Mouse (Mus musculus): ENCODE data around the gene Fbxl14. TPM values are rescaled to one million over a fixed set of nuclear protein-coding genes. Genes with fewer than 3 reads are reported as not detected.

The Fbxl14 gene
- total RNA-seq, 2 experiments from 2014 or later: 31.9 to 36.0 TPM

DNA sequence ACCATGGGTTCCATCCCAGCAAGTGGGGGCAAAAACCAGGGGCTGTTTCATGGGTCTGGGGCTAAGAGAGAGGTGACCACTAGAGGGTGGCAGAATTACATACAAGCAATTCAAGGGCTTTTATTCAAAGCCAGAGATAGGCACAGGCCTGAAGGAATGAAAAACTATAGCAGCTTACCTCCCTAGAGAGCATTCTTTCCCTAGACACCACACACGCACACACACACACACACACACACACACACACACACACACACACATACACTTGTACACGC is 11.7 kb upstream of the Fbxl14 start:
- no peak for DNase-seq

DNA sequence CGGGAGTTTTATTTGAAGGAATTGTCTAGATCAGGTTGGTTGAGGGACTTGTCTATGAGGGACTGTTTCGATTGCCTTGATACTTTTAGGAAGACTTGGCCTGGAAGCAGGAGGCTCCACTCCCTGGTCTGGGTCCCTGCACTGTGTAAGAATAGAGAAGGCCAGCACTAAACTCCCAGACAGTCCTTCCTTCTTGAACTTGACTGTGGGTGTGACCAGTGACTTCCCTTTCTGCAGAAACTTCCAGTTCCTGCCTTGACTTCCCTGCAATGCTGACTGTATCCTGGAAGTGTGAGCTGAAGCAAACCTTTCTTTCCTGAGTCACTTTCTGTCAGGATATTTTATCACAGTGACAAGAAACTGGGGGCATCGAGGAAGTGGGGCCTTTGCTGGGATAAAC is 8.7 kb upstream of the Fbxl14 start:
- DNase-seq: no peak

DNA sequence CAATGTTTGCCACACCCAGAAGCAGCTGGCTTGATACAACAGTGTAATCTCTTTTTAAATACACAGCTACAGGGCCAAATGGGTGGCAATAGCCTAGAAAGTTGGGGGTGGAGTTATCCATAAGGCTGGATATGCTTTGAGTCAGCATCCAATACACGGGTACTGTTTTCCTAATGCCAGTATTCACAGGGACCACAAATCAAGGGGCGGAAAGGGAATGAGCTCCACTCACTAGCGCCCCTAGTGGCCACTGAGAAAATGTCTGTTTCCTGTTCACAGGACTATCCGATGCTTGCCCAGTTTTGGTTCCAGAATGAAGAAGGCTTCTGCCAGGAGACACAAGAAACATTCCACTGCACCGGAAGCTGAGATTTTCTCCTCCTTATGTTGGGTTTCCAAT is 7.3 kb upstream of the Fbxl14 start:
- peak; percentile 72 to 79 for DNase-seq

DNA sequence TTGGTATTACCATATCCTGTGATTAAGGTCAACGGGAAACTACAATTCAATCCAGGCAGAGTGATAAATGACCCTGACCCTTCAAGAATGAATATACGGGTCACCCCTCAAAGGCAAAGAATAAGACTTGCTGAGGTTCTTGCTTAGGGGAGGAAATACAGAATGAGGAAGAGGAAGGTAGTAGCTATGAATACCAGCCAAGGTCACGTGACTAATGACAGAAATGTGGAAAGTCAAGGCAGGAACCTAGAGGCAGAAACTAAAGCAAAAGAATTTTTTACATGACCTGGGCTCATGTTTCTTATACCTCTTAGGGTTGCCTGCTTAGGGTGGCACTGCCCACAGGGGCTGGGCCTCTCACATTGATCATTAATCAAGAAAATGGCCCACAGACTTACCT is 6.8 kb upstream of the Fbxl14 start:
- DNase-seq: no peak

DNA sequence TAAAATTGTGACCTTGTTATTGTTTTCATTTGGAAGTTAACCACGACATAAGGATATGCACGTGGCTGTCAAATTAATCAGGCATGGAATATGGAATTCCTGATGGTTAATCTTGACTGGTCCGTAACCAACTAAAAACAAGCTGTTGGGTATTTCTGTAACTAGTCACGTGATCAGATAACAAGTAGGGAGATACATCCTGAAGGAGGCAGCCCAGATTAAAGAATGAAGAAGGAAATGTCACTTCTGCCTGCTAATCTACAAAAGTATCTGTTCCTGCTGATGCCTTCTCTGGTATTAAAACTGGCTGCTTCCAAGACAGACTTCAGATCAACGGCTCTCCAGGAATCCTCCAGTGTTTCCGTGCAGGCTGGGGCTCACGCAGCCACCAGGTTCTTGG is 6.0 kb upstream of the Fbxl14 start:
- no peak for DNase-seq

DNA sequence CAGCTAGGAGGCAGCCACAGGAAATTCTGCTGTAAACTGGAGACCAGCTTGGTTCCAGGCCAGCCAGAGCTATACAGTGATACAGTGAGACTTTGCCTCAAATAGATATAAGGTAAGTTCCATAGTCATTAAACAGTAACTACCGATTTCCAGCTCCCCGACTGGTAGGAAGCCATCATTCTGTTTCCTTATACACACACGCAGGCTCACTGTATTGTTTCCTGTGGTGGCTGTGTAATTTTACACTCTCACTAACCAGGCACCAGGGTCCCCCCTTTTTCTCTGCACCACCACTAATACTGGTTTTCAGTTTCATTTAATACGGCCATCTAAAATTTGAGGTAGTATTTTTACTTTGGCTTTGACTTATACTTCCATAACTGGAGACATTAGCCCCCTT is 5.5 kb upstream of the Fbxl14 start:
- no peak for DNase-seq

DNA sequence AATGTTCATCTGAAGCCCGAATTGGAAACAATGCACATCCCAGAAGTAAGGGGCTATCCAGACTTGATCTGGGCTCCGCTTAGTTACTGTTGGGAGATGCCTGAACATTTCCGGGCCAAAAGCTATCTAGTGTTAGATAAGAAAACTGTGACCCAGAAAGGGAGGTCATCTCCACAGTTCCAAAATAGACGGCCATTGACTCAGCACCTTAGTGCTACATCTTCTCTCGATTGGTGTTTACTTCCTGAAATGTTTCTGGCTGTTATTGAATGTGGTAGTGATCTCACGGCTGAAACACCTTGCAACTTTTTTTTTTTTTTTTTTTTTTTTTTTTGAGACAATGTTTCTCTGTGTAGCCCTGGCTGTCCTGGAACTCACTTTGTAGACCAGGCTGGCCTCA is 3.5 kb upstream of the Fbxl14 start:
- DNase-seq: no peak

DNA sequence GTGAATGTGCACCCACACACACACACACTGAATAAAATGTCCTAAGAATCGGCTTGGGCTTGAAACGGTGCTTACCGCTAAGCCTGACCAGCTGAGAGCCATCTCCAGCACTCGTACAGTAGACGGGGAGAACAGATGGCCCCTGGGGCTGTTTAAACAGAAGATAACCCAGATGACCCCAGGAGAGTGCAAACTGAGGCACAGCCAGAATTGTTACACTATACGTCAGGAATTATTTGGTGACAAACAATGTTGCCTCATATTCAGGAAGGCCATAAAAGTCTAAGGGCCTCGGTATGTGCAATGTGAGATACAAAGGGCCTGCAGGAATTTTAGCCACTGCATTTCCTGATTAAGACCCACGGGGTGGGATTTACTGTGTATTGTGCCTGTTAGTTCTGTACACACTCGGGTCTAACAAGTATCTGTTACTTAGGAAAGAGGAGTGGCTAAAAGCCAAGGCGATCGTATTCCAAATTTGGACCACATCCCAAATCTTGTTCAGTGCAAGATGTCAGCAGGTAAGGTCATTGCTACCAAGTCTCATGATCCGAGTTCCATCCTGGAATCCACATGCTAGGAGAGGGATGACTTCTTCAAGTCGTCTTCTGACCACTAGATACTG is 1.7 kb upstream of the Fbxl14 start:
- DNase-seq: no peak

DNA sequence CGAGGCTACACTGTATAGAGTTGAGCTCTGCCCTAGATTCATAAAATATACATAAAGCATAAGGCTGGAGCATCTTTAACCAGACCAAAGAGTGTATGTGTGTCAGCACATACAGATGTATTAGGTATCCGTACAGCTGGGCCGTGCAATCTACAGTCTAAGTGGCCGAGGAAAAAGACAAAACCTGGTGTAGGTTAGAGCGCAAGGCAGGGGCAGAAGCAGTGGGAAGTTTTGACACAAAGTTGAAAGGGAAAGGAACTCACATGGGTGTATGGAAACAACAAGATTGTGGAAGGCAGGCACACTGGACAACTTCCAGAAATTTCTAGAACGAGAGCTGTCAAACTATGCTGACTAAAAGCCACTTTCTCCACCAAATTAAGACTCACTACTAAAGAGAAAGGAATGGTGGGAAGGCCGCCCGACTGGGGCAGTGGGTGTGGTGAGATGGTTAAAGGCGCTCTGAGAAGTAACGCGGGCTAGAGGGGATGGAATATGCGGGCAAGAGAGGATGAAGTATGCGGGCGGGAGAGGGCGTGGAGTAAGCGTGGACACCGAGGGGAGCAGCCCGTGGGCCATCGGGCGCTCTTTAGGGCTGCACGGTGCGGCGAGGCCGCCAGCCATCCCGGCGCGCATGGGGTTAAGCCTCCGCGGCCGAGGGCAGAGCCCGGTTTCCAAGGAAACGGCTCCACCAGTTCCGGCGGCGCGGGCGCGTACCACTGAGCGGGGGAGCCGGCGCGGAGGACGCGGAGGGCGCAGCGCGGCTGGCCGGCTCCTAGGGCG is 717 bp upstream of the Fbxl14 start:
- peak; percentile 88 to 93 for DNase-seq

DNA sequence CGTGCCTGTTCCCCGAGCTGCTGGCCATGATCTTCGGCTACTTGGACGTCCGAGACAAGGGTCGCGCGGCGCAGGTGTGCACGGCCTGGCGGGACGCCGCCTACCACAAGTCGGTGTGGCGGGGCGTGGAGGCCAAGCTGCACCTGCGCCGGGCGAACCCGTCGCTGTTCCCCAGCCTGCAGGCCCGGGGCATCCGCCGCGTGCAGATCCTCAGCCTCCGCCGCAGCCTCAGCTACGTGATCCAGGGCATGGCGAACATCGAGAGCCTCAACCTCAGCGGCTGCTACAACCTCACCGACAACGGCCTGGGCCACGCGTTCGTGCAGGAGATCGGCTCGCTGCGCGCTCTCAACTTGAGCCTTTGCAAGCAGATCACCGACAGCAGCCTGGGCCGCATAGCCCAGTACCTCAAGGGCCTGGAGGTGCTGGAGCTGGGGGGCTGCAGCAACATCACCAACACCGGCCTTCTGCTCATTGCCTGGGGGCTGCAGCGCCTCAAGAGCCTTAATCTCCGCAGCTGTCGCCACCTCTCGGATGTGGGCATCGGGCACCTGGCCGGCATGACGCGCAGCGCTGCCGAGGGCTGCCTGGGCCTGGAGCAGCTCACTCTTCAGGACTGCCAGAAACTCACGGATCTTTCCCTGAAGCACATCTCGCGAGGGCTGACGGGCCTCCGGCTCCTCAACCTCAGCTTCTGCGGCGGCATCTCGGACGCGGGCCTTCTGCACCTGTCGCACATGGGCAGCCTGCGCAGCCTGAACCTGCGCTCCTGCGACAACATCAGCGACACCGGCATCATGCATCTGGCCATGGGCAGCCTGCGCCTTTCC is 623 bp downstream of the Fbxl14 start:
- peak; percentile 54 to 69 for DNase-seq

DNA sequence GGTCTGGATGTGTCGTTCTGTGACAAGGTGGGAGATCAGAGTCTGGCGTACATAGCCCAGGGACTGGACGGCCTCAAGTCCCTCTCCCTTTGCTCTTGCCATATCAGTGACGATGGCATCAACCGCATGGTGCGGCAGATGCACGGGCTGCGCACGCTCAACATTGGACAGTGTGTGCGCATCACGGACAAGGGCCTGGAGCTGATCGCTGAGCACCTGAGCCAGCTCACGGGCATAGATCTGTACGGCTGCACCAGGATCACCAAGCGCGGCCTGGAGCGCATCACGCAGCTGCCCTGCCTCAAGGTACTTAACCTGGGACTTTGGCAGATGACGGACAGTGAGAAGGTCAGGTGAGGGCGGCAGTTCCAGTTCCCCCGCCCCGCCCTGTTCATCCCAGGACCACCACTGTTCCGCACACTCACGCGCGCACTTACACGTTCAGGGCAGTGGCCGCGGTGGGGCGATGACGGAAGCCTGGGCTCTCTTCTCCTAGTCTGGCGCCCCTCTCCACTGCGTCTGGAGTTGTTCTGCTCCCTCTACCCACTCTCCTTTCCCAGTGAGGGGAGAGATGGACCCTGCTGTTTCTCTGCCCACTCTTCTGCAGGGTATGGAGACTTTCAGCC is 1.4 kb downstream of the Fbxl14 start:
- peak; percentile 28 to 52 for DNase-seq

DNA sequence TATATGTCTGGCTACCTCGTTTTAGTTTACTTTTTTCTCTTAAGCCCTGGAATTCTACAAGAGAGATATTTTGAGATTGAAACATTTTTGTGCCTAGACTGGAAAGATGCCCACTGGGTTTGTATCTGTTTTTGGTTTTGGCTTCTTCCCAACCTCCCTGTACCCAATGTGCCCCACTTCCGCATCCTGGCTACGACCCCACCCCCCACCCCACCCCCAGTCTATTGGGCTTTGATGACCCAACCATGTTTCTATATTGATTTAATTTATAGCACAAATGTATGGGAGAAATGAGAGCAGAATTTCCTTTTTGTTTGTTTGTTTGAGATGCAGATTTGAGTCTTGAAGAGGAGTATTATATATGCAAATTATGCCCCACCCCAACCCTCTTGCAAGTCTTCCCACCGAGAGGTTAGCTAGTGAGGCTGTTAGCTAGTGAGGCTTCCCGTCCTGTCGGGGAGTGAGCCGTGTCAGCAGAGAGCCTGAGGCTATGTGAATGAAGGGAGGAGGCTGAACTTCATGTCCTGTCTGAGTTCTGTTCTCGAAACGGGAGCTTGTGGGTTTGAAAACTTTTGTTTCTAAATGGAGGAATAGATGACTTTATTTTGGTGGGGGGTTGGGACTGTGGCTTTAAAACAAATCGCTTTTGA is 2.4 kb downstream of the Fbxl14 start:
- DNase-seq: peak; percentile 44 to 46

DNA sequence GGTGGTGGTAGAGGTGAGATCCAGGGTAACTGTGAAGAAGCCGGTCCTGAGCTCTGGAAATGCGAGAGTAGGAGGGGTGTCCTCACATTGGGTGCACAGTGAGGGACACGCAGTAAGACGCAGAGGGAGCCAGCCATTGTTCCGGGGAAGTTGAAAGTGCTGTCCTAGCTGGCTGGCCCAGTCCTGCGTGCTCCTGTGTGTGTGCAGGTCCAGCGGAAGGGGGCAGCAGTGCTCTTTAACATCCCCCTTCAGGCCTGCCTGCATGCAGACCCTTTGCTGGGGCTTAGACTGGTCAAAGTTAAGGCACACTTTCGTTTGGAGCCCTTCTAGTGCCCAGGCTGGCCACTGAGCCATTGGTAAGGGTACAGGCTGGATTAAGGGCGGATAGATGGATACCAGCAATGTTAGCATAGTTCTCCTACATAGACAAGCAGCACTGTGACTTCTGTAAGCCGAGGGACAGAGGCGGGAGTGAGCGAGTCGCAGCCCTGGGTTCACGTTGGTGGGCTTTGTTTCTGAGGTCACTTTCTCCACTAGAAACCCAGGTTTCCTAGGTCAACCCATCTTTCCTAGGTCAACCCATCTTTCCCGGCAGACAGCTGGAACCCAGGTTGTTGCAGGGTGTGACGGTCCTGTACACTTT is 3.6 kb downstream of the Fbxl14 start:
- DNase-seq: peak; percentile 69 to 77

DNA sequence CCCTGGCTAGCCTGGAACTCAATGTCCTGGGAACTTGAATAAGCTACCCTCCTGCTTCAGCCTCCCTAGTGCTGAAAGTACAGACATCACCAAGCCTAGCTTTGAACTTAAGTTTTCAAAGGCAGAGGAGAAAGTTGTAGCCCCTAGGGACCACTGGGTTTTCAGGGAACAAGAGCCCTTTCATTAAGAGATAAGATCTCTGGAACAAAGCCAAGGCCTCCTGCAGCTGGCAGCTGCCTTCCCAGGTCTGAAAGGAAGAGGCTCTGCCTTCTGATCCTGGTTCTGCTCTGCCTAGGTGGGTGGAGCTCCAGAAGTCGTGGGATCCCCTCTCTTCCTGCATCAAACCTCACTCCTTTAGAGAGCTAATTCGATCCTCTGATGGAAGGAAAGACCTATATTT is 6.0 kb downstream of the Fbxl14 start:
- peak in 1 of 2 experiments; percentile 22 for DNase-seq

DNA sequence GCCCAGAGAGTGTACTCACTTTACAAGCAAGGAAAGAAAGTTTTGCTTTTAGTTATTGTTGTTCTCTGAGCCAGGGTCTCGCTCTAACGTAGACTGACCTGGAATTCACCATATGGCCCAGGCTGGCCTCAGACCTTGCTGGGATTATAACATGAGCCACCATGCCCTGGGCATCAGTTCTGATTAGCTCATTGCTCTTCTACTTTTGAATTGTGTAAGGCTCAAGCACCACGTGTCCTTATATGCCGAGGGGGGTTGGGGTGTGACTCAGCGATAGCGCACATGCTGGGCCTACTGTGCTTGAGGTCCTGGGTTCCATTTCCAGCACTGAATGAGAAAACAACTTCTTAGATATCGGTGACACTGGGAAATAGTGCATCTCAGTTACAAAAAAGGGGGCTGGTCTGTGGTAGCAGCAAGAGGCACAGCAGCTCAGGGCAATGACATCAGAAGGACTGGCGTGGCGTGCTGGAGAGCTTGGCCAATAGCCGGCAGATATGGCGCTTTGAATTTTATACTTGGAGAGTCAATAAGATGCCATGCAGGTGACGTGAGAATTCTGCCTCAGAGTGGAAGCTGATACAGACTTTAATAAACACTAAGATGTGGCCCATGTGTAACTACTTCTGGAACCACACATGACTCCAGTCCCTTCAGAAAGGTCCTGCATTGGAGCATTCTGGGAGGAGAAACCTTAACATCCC is 7.1 kb downstream of the Fbxl14 start:
- peak; percentile 53 to 61 for DNase-seq

DNA sequence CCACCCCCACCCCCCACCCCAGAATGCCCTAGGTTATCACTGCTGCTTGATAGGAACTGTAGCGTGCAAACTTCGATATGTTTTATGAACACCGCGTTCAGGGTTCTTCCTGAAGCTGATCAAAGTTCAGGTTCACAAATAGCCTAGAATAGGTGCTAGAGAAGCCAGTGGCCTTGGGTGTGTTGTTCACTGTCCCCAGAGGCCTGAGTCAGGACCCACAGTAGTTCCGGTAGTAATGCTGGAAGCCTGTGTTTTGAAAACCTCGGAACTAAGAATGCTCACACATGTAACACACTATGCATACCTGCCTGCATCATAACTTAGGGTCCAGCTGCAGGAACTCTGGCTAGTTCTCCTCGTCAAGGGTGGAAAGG is 7.6 kb downstream of the Fbxl14 start:
- peak in 1 of 2 experiments; percentile 39 for DNase-seq

DNA sequence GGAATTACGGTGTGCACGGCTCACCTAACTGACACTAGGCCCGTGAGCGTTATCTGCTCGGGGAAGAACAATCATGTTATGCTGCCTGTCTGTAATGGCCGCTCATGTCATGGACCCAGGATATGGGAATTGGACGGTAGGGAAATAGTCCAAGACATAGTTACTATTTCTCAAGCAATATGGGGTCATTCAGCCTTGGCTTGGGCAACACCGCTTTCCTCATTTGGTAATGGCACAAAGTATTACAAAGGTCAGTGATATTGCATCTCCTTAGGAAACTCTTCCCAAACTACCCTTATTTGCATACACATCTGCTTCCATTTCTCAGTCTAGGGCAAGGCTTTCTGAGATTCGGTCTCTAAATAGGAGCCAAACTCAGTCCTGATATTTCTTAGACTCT is 8.2 kb downstream of the Fbxl14 start:
- peak in 1 of 2 experiments; percentile 34 for DNase-seq

DNA sequence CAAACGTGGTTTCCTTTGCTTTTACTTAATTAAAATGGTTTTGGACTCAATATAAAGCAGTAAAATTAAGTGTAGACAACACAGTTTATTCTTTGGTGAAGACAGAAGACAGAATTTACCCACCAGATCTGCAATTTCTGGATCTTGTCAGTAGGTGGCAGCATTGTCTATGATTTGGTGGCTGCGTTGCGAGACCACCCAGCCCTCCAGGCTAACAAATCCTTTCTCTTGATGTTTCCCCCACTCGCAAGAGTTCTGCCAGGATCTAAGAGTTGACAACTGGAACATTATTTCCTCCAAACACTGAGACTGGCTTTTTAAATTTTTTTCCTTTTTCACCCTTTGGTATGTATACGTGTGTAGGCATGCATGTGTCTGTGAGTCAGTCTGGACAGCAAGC is 10.3 kb downstream of the Fbxl14 start:
- DNase-seq: peak in 1 of 2 experiments; percentile 40

DNA sequence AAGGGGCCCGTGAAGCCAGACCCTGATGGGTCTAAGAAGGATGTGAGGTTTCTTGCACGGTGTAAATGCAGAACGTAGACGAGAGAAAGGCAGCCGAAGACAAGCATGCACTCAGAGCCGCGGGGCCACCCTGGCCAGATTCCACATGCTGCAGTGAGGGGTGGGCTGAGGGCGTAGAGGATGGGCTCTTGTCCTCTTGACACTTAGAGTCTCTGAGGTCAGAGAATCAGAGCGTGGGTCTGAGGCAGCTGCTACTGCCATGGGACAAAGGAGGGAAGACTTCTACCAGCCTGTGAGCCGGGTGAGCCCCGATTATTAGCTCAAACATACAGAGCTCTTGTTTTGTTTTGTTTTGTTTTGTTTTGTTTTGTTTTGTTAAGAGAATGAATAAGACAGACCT is 11.1 kb downstream of the Fbxl14 start:
- no peak for DNase-seq

DNA sequence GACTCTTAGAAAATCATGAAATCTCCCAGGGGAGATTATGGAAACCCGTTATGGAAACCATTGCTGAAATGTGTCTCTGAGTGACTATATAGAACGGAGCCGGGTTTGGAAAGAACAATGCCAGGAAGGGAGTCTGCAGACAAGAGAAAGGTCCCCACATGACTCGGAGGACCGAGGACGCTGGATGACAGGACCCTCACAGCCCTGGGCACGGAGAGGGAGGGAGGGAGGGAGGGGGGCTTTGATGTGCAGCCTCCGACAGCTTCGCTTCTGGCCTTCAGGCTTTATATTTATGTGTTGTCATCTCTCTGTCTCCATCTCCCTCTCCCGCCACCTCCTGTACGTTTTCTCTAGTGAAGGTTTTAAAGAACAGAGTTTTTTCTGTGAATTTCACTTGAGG is 11.5 kb downstream of the Fbxl14 start:
- DNase-seq: no peak

DNA sequence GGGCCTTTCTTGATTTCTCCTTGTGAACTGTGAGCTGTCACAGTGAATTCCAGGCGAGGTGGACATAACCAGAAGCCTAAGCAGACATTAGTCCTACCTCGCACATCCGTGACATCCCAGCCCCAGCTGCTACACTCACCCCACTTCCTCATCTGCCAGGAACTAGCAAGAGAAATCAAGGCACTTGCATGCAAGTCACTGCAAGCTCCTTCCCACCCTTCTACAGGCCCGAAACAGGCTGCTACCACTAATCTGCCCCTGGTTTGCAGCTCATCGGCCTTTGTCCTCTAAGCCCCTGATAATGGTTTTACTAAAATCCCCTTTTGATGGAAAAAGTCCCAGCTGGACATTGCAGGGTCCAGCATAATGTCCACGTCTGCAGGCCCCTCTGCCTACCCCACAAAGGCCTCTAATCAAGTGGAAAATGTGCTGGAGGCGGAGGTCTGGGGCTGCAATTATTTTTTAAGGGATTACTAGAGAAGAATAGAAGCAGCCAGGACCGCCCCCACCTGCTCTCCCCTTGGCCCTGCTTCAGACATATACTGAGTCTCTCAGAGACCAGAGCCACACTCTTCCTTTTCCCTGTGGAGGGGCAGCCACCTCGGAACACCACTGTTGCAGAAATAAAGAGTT is 12.6 kb downstream of the Fbxl14 start:
- DNase-seq: no peak

Data from adrenal gland, postnatal 36 days (tissue).